Mouse (Mus musculus) limb, embryonic 12.5 days (tissue): ENCODE data around the gene Sstr5. TPM values are rescaled to one million over a fixed set of nuclear protein-coding genes. Genes with fewer than 3 reads are reported as not detected.
A peak's percentile ranks its signal among the peaks of the same experiment; 100 is the strongest.

Source experiments
- ATAC-seq: fragments of 200-750 bp; cut with Nextera tagmentation; 2 replicates; pipeline ENCODE4 v1.8.0; 2017; ENCODE audit warnings: low read depth, moderate TSS enrichment; ENCODE audit not compliant: insufficient number of reproducible peaks, insufficient read depth, low FRiP score, low TSS enrichment
- H3K27ac ChIP-seq: fragments of 300-500 bp; sonication (generic); 2 replicates; pipeline ENCODE4 v1.5.1; 2016; ENCODE audit warnings: mild to moderate bottlenecking, moderate library complexity
- H3K27me3 ChIP-seq: fragments of 300-500 bp; sonication (generic); 2 replicates; pipeline ENCODE4 v1.6.1; 2016; ENCODE audit warnings: mild to moderate bottlenecking, moderate library complexity
- H3K36me3 ChIP-seq: fragments of 300-500 bp; sonication (generic); 2 replicates; pipeline ENCODE4 v1.6.1; 2016; ENCODE audit warnings: mild to moderate bottlenecking, moderate library complexity
- H3K4me1 ChIP-seq: fragments of 300-500 bp; sonication (generic); replicated peaks from 2 replicates; pipeline ENCODE4 v1.6.1; 2016
- H3K4me2 ChIP-seq: fragments of 300-500 bp; sonication (generic); 2 replicates; pipeline ENCODE4 v1.6.1; 2016; ENCODE audit warnings: mild to moderate bottlenecking, moderate library complexity
- H3K4me3 ChIP-seq: fragments of 300-500 bp; sonication (generic); replicated peaks from 2 replicates; pipeline ENCODE4 v1.5.1; 2016; ENCODE audit warnings: mild to moderate bottlenecking
- H3K9ac ChIP-seq: fragments of 300-500 bp; sonication (generic); replicated peaks from 2 replicates; pipeline ENCODE4 v1.6.1; 2016; ENCODE audit warnings: mild to moderate bottlenecking, moderate library complexity
- H3K9me3 ChIP-seq: fragments of 300-500 bp; sonication (generic); 2 replicates; pipeline ENCODE4 v1.6.1; 2016; ENCODE audit warnings: mild to moderate bottlenecking, moderate library complexity
- WGBS: fragments of 180-500 bp; shearing (Covaris S2); methylation state at CpG from one replicate; pipeline ENCODE4 v1.1.7; 2016; 5-methylcytosine and 5-hydroxymethylcytosine counted together
- polyA plus RNA-seq: library from polyadenylated mRNA; unstranded; fragments of >200 nt; fragmentation: Nextera tagmentation; extraction: Ambion mirVana; gene quantifications from 2 replicates; pipeline ENCODE4 v1.2.1, GENCODE M21; 2016

The Sstr5 gene
- polyA plus RNA-seq, 1 experiment from 2014 or later = 0.24 TPM

DNA sequence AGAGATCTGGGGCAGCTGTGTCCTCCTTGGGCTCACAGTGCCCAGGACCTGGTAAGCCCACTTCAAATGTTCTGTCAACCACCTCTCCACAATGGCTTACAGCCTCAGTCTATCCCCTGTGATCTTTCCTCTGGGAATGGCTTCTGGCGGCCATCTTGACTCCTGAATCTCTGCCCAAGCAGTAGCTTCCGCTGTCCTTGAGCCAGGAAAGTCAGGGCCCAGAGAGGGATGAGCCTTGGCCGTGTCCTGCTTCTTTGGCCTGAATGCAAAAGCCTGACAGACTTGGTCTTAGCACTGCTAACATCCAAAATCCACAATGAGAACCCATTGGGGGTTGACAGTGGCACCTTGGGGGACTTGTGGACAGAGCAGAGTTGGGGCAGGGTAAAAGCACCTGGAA is 14.8 kb upstream of the Sstr5 start:
- H3K9me3 ChIP-seq = no peaks in the 10 kb centered on the region
- peaks cover 9% of the 10 kb centered on the region for H3K4me1 ChIP-seq
- no peak for ATAC-seq
- H3K4me3 ChIP-seq = no peak overlapping the region
- H3K36me3 ChIP-seq = no peaks in the 10 kb centered on the region
- H3K27ac ChIP-seq = no peak overlapping the region
- H3K27me3 ChIP-seq = peaks cover 16% of the 10 kb centered on the region
- 78% methylated on average over 3 of the region's 3 CpGs for WGBS
- H3K9ac ChIP-seq = no peak overlapping the region
- H3K4me2 ChIP-seq = no peak overlapping the region

DNA sequence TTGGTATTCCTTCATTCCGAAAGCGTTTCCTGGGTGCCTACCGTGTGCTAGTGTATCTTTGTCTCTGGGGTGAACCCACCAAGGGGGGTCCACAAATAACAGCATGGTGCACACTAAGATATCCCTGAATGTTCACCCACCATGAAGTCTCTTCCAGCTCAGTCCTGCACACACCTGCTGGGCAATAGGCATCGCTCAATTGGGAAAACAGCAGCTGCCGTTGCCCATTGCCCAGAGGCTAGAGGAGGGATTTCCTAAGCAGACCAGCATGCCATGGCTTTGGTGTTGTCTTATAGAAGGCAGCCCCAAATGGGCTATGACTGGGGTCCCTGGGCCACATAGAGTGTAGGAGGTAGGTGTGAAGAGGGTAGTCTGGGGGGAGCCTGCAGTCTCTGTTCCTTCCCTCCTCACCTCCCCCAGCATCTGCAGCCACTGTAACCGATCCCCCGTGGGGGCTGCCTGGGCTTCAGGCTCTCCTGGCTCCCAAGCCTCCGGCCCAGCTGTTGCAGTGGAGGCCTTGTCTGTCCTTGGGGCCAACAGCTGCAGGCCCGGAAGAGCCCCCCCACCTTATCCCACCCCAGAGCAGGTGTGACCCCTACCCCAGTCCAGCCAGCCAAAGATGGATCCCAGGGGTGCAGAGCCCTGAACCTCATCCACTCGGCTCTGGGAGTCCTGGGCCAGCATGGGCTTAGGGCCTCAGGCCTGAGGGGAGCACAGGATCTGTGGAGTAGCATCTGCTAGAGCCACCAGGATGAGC is 13.2 kb upstream of the Sstr5 start:
- no peak overlapping the region for H3K9ac ChIP-seq
- peaks cover 19% of the 10 kb centered on the region for H3K27me3 ChIP-seq
- H3K27ac ChIP-seq = peak overlapping the region; percentile 5; the same call in 1 of the 2 replicates
- H3K9me3 ChIP-seq = no peaks in the 10 kb centered on the region
- no peaks in the 10 kb centered on the region for H3K36me3 ChIP-seq
- no peaks in the 10 kb centered on the region for H3K4me1 ChIP-seq
- ATAC-seq = peak; percentile 16; the same call in 1 of the 2 replicates
- WGBS = 77% methylated on average over 10 of the region's 10 CpGs
- no peak overlapping the region for H3K4me2 ChIP-seq
- no peak overlapping the region for H3K4me3 ChIP-seq

DNA sequence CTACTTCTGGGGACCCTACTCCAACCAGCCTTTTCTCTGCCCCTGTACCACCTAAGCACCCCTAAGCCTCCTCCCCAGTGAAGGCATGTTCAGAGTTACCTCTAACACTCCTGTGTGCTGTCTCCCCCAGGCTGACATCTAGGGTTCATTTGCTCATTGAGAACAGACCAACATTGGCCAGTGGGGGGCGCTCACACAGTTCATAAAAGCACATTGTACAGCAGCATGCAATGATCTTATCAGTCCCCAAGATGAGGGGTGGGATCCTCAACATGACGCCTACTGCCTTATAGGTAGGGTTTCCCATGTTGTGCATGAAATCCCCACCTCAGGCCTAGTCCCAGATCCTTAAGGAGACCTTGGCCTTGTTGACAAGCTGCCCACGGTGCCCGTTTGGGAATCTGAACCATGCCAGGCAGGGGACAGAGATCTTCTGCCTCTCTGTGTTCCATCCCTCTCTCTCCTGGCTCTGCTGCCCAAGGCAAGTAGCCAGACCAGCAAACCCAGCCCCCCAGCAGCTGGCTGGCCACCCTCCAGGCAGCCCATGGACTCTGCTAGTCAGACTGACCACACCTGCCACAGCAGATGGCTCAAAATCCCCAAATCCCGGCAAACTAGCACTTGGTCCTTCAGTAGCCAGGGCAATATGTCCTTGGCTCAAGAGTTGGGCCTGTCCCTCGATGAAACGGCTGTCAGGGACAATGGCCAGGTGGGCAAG is 11.9 kb upstream of the Sstr5 start:
- Histone ChIP-seq H3K36me3 (no peaks in the 10 kb centered on the region), H3K4me3 (no peak overlapping the region), H3K9me3 (no peaks in the 10 kb centered on the region), H3K9ac (no peak overlapping the region), H3K27ac (peak overlapping the region; percentile 50; the same call in 1 of the 2 replicates), H3K4me2 (no peak overlapping the region), H3K4me1 (no peaks in the 10 kb centered on the region), H3K27me3 (peaks cover 19% of the 10 kb centered on the region)
- no peak for ATAC-seq
- WGBS = 59% methylated on average over 7 of the region's 7 CpGs

DNA sequence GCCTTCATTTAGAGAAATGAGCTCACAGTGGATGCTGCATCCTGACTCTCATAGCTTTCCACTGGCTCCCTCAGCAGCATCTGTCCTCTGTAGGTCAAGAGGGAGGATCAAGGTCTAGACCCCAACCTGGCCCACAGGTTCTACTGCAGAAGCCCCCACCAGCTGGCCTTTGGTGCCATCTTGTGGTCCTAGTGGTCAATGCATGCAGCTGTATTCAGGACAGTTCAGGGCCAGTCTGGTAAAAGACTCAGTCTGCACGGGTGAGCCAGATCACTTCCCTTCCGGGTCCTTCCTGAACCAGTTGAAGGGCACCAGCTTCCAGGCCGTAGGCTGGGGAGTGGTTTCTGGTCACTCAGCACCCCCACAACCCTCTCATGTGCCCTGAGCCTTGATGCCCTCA is 10.7 kb upstream of the Sstr5 start:
- no peak overlapping the region for H3K4me3 ChIP-seq
- H3K27me3 ChIP-seq = peaks cover 23% of the 10 kb centered on the region
- no peaks in the 10 kb centered on the region for H3K36me3 ChIP-seq
- no peak overlapping the region for H3K4me2 ChIP-seq
- H3K4me1 ChIP-seq = no peaks in the 10 kb centered on the region
- 0 out of 2 replicates have a peak, but pooled peaks have one; percentile 48 for ATAC-seq
- no peak overlapping the region for H3K27ac ChIP-seq
- no peaks in the 10 kb centered on the region for H3K9me3 ChIP-seq
- WGBS = 19% methylated on average over 3 of the region's 3 CpGs
- H3K9ac ChIP-seq = no peak overlapping the region

DNA sequence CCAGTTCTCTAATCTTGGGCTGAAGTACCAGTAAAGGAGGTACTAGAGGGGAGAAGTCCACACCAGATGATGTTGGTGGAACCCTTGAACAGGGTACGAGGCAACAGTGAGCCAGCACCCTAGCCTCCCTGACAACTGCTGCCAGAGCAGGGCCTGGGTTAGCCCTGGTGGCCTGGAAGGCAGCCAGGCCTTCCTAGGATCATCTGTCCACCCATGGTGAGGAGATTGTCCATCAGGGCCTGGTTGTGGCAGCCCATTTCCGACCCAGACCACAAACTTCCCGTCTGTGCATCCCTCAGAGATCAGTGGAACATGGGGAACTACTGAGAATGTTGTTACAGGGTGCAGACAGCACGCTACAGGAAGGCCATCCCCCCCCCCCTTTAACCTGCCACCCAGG is 5.5 kb upstream of the Sstr5 start:
- no peaks in the 10 kb centered on the region for H3K4me1 ChIP-seq
- WGBS = 75% methylated on average over 4 of the region's 4 CpGs
- no peak overlapping the region for H3K4me2 ChIP-seq
- no peak overlapping the region for H3K4me3 ChIP-seq
- no peak overlapping the region for H3K9ac ChIP-seq
- no peaks in the 10 kb centered on the region for H3K36me3 ChIP-seq
- ATAC-seq = no peak
- no peaks in the 10 kb centered on the region for H3K9me3 ChIP-seq
- no peak overlapping the region for H3K27ac ChIP-seq
- peaks cover 39% of the 10 kb centered on the region for H3K27me3 ChIP-seq

DNA sequence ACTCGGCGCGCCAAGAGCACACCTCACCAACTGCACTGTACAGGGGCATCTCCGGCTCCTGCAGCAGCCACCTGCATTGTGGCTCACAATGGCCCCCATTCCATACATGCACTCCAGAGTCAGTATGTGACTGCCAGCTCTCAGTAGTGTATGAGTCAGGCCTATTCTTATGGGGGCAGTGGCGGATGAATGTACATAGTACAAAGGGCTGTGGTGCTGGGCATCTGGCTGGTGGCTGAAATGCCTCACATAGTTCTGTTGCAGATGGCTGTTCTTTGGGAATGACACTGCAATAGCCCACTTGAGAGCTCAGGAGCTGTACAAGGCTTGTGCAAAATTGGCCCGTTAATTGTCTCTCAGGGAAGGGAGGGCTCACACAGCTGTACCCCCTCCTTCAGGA is 15.0 kb downstream of the Sstr5 start:
- H3K9ac ChIP-seq = no peak overlapping the region
- no peaks in the 10 kb centered on the region for H3K36me3 ChIP-seq
- no peak for ATAC-seq
- no peak overlapping the region for H3K4me3 ChIP-seq
- 81% methylated on average over 6 of the region's 6 CpGs for WGBS
- no peak overlapping the region for H3K27ac ChIP-seq
- no peak overlapping the region for H3K4me2 ChIP-seq
- peaks cover 4% of the 10 kb centered on the region; the same call in 1 of the 2 replicates for H3K4me1 ChIP-seq
- H3K9me3 ChIP-seq = no peaks in the 10 kb centered on the region
- H3K27me3 ChIP-seq = peaks cover 56% of the 10 kb centered on the region

DNA sequence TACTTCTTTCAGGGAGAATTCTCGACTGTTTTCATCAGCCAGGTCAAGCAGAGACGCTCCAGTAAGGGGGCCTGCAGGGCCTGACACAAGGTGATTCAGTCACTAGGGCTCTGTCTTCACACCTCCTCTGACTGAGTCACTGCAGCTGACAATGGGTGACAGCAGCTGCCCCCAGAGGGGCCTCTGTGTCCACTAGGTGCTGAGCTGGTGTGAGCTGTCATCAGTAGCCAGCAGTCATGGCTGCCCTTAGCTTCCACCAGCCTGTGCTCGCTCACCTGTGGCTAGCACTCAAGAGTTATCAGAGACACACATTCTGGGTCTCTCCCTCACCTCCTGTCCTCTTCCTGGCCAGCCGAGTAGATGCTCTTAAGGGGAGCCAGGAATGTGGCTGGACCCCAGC is 16.3 kb downstream of the Sstr5 start:
- no peaks in the 10 kb centered on the region for H3K9me3 ChIP-seq
- no peak overlapping the region for H3K4me3 ChIP-seq
- H3K36me3 ChIP-seq = no peaks in the 10 kb centered on the region
- H3K27ac ChIP-seq = no peak overlapping the region
- H3K4me2 ChIP-seq = no peak overlapping the region
- no peak for ATAC-seq
- peaks cover 7% of the 10 kb centered on the region; the same call in 1 of the 2 replicates for H3K4me1 ChIP-seq
- WGBS = 65% methylated on average over 4 of the region's 4 CpGs
- no peak overlapping the region for H3K9ac ChIP-seq
- H3K27me3 ChIP-seq = peaks cover 64% of the 10 kb centered on the region

DNA sequence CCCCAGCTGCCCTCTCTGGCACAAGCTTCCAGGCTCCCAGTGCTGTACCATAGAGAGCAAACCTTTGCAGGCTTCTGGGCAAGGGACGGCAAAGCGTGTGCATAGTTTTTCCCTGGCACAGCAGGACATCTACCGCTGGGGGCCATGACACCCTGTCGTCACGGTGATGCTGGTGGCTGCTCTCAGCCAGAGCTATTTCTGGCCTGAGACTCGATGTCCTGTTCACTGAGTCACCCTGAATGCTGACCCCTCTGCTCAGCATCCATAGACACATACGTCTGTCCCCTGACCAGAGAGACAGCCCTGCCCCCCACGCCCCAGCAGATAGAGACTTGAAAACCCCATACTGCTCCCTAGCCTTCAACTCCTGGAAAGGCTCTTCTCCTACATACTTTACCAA is 16.9 kb downstream of the Sstr5 start:
- Histone ChIP-seq H3K4me3 (no peak overlapping the region), H3K4me1 (peaks cover 7% of the 10 kb centered on the region; the same call in 1 of the 2 replicates), H3K9ac (no peak overlapping the region), H3K27ac (no peak overlapping the region), H3K27me3 (peaks cover 66% of the 10 kb centered on the region), H3K9me3 (no peaks in the 10 kb centered on the region), H3K36me3 (no peaks in the 10 kb centered on the region), H3K4me2 (no peak overlapping the region)
- no peak for ATAC-seq
- WGBS = 62% methylated on average over 8 of the region's 8 CpGs

DNA sequence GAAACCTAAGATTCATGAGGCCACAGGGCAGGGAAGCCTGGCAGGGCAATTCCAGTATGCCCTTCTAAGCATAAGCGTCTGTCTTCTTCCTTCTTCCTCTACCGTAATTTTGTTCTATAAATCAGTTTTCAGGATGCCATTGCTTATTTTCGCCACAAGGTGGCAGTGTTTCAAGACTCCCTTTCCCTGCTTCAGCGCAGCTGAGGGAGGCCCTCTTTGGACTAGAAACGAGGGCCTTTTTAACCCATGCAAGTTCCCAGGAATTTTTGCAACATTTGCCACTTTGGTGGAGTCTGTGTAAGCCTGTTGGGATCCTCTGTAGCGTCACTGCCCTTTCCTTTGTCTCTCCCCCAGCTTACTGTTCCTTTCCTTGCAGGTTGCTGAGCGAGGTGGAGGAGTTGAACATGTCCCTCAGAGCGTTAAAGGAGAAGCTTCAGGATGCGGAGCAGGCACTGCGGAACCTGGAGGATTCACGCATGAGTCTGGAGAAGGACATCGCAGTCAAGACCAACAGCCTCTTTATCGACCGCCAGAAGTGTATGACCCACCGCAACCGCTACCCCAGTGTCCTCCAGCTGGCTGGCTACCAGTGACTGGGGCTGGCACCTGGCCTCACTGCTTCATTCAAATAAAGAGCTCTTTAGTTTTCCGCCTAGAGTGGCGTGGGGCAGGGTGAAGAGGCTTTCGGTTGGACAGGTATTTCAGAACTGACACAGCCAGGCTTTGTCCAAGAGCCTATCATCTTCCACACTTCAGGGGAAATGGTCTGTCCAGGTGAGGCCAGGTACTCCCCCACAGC is 20.9 kb downstream of the Sstr5 start:
- no peak for ATAC-seq
- no peaks in the 10 kb centered on the region for H3K9me3 ChIP-seq
- 40% methylated on average over 19 of the region's 19 CpGs for WGBS
- peaks cover 10% of the 10 kb centered on the region for H3K4me1 ChIP-seq
- peaks cover 80% of the 10 kb centered on the region for H3K27me3 ChIP-seq
- H3K4me2 ChIP-seq = no peak overlapping the region
- H3K27ac ChIP-seq = no peak overlapping the region
- 0 out of 2 replicates have a peak overlapping the region, but pooled peaks have one; percentile 14 for H3K9ac ChIP-seq
- H3K4me3 ChIP-seq = no peak overlapping the region
- no peaks in the 10 kb centered on the region for H3K36me3 ChIP-seq

DNA sequence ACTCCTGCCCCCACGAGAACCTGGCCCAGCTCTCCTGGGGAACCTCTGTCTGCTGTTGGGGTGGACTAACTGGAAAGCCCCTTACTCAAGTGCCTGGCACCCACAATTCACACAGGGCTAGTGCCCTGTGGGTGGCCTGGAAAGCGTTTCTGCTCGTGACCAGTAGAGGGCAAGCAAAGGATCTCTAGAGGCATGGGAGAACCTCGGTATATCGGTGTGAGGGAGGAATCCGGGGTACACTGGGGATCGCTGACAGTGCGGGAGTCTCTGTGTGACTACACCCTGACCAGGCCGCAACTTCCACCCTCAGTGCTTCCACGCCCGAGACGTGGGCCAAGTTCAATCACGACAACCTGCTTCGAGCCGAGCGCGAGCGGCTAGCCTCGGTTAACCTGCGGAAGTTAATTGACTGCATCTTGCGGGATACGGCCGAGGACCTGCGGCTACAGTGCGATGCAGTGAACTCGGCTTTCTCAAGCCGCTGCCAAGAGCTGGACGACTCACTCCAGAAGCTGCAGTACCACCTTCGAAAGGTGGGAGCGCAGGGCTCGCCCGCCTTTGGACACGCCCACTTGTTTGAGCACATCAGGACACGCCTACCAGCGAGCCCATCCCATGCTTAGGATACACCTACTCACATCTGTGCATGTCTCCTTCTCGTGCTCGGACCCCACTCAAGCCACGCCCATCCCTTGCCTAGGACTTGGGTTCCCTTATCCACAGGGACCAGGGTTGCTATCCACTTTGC is 22.6 kb downstream of the Sstr5 start:
- WGBS = 2% methylated on average over 38 of the region's 38 CpGs
- peak; percentile 48 for ATAC-seq
- peak overlapping the region; percentile 38 for H3K4me3 ChIP-seq
- no peaks in the 10 kb centered on the region for H3K36me3 ChIP-seq
- no peaks in the 10 kb centered on the region for H3K9me3 ChIP-seq
- peaks cover 10% of the 10 kb centered on the region for H3K4me1 ChIP-seq
- H3K4me2 ChIP-seq = peak overlapping the region; percentile 75
- H3K27me3 ChIP-seq = peaks cover 68% of the 10 kb centered on the region
- H3K9ac ChIP-seq = peak overlapping the region; percentile 50; the same call in 1 of the 2 replicates
- no peak overlapping the region for H3K27ac ChIP-seq
